Mouse (Mus musculus) lung, postnatal 25 days (tissue): ENCODE measurements at regions not wholly inside any gene's neighbourhood (a gene's known extent, or its start where the extent isn't known, plus 50 kb on each side); places are given as distances from the start of the nearest gene placed in this dataset.
"Not testable (repeated sequence)": the region's sequence is repeated elsewhere in the genome, so short reads cannot be mapped to it uniquely, and the experiment has no call there.

Source experiments
- DNase-seq: peaks from one replicate; pipeline ENCODE4 v3.0.0; 2022; ENCODE audit warnings: low spot score

GRCm38 (mm10) chr8:93443631-93444030 is 64.1 kb upstream of the Ces1h start:
- DNase-seq = not testable (repeated sequence)

GRCm38 (mm10) chr8:93441936-93442335 is 62.4 kb upstream of the Ces1h start:
- DNase-seq = no peak

- DNase-seq = not testable (repeated sequence)
Observed at GRCm38 (mm10) chr8:93436586-93436985, 57.1 kb upstream of the Ces1h start.

- DNase-seq = peak; percentile 59
Observed at GRCm38 (mm10) chr8:93430637-93431036, 51.1 kb upstream of the Ces1h start.
